Mouse (Mus musculus) frontal cortex, adult 2 months (tissue): ENCODE data around the gene Hadha. TPM values are rescaled to one million over a fixed set of nuclear protein-coding genes. Genes with fewer than 3 reads are reported as not detected.

Source experiments
- DNase-seq, 2 experiments: peaks; one replicate each; pipeline ENCODE4 v3.0.0; 2022; ENCODE audit warnings: low spot score in 1 of 2; ENCODE audit errors: extremely low spot score in 1 of 2
- polyA plus RNA-seq: library from polyadenylated mRNA; depleted of rRNA; stranded (reverse); fragments of >200 nt; gene quantifications from 2 replicates; pipeline ENCODE4 v1.2.3, GENCODE M21; 2012; rRNA removed

Hadha gene
- polyA plus RNA-seq, 1 experiment = 74.4 TPM

DNA sequence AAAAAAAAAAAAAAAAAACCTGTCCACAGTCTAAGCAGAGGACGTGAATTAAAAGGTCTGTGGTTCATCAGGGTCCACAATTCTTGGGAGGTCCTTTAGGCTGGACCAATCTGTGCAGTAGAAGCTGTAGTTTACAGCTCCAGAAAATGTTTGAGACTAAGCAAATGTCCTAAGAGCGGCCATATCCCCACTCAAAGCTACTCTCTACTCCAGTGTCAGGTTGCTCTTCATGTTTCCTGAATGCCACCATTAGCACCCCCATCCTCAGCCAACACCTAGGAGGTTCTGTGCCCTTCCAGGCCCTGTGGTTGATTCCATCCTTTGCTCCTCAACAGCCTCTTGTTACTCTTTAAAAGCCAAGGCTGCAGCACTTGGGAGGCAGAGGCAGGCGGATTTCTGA is 82.6 kb downstream of the Hadha start:
- DNase-seq = no peak

DNA sequence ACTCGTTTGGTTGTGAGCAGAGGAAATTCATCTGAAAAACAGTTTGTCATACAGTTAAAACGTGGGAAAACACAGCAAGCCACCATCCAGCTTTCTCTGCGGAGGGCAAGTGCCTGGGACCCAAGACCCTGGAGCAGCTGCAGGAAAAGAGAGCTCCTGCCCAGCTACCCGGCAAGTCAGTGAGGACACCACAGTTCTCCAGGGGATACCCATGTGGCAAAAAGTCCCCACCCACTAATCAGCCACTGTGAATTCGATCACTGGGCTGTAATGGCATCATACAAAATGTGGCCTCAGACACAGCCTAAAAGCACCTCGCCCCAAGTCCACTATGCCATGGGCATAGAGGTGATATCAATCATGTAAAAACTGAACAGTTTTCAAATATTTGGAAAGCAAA is 83.3 kb downstream of the Hadha start:
- no peak for DNase-seq

Other genes starting within 250 kb of the Hadha start
- gene Il6, start 142.0 kb downstream of the Hadha start, polyA plus RNA-seq = 0.10 and 0.25 TPM in 2 replicates
- 3.7 and 3.9 TPM in 2 replicates for gene Tyms, start 81.5 kb downstream of the Hadha start, polyA plus RNA-seq
- 15.0 and 17.5 TPM in 2 replicates for gene Garem2, start 50.0 kb downstream of the Hadha start, polyA plus RNA-seq
- gene 3110082J24Rik, start 49.1 kb downstream of the Hadha start, polyA plus RNA-seq = 4.3 and 4.6 TPM in 2 replicates
- gene Hadhb, start 86 bp upstream of the Hadha start, polyA plus RNA-seq = 101 and 103 TPM in 2 replicates
- not detected in 2 replicates for gene Adgrf3, start 50.6 kb upstream of the Hadha start, polyA plus RNA-seq
- 27.6 and 29.0 TPM in 2 replicates for gene Selenoi, start 77.4 kb upstream of the Hadha start, polyA plus RNA-seq
- 8.8 and 11.5 TPM in 2 replicates for gene Drc1, start 126.2 kb upstream of the Hadha start, polyA plus RNA-seq